Mouse (Mus musculus): ENCODE data around the gene Lmna. TPM values are rescaled to one million over a fixed set of nuclear protein-coding genes. Genes with fewer than 3 reads are reported as not detected.

Lmna gene
- polyA plus RNA-seq, 1 experiment from 2014 or later: 62.3 TPM

DNA sequence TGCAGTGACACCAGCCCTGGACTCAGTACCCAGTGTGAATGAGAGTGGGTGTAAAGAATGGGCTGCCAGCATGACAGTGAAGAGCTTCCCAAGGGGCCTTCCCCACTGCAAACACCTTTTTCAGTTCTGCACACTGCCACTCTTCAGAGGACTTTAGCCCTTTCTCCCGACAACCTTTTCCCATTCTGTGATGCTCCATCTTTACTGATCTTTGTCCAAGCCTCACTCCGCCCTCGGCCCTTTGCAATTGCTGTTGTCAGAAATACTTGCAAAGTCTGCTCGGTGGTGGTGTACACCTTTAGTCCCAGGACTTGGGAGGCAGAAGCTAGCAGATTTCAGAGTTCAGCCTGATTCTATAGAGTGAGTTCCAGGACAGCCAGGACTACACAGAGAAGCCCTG lies 41.8 kb upstream of the Lmna start:
- peak overlapping the region; percentile 91 for H3K4me2 ChIP-seq (ENCODE audit: low read length)
- H3K36me3 ChIP-seq (ENCODE audit: control insufficient read depth, insufficient read depth, low read length): peaks cover 3% of the 10 kb centered on the region
- no peaks in the 10 kb centered on the region for H3K27me3 ChIP-seq (replicated peaks; ENCODE audit: control insufficient read depth, insufficient read depth, low read length)
- no peak for ATAC-seq
- H3K27ac ChIP-seq (ENCODE audit: low read depth, low read length): no peak overlapping the region
- H3K9me3 ChIP-seq (ENCODE audit: control insufficient read depth, low read length): no peaks in the 10 kb centered on the region
- H3K4me3 ChIP-seq (ENCODE audit: low read length): no peak overlapping the region
- peaks cover 20% of the 10 kb centered on the region for H3K4me1 ChIP-seq (ENCODE audit: control insufficient read depth, insufficient read depth, low read depth, low read length)
- H3K9ac ChIP-seq (ENCODE audit: low read depth, low read length): no peak overlapping the region
- 77% methylated on average over 4 of the region's 4 CpGs for WGBS

GRCm38 (mm10) chr3:88548180-88548917 lies 38.6 kb upstream of the Lmna start, which contains the start of gene Rab25:
Gene Rab25, minus strand, starts transcription at chr3:88548300.
- Histone ChIP-seq H3K9me3 (ENCODE audit: control insufficient read depth, low read length) (no peaks in the 10 kb centered on the region), H3K4me1 (ENCODE audit: control insufficient read depth, insufficient read depth, low read depth, low read length) (peaks cover 9% of the 10 kb centered on the region), H3K4me3 (ENCODE audit: low read length) (no peak within 1 kb of the TSS), H3K9ac (ENCODE audit: low read depth, low read length) (no peak within 1 kb of the TSS), H3K36me3 (ENCODE audit: control insufficient read depth, insufficient read depth, low read length) (no peaks in the 10 kb centered on the region), H3K27me3 (replicated peaks; ENCODE audit: control insufficient read depth, insufficient read depth, low read length) (no peaks in the 10 kb centered on the region), H3K4me2 (ENCODE audit: low read length) (no peak within 1 kb of the TSS), H3K27ac (ENCODE audit: low read depth, low read length) (no peak within 1 kb of the TSS)
- no peak for ATAC-seq
- 51% methylated on average over 18 of the region's 18 CpGs for WGBS

GRCm38 (mm10) chr3:88546674-88547418 lies 37.1 kb upstream of the Lmna start:
- peaks cover 4% of the 10 kb centered on the region for H3K4me1 ChIP-seq (ENCODE audit: control insufficient read depth, insufficient read depth, low read depth, low read length)
- WGBS: 77% methylated on average over 6 of the region's 6 CpGs
- ATAC-seq: no peak
- H3K36me3 ChIP-seq (ENCODE audit: control insufficient read depth, insufficient read depth, low read length): no peaks in the 10 kb centered on the region
- H3K9me3 ChIP-seq (ENCODE audit: control insufficient read depth, low read length): no peaks in the 10 kb centered on the region
- H3K27ac ChIP-seq (ENCODE audit: low read depth, low read length): no peak overlapping the region
- H3K4me3 ChIP-seq (ENCODE audit: low read length): no peak overlapping the region
- H3K27me3 ChIP-seq (replicated peaks; ENCODE audit: control insufficient read depth, insufficient read depth, low read length): no peaks in the 10 kb centered on the region
- H3K9ac ChIP-seq (ENCODE audit: low read depth, low read length): no peak overlapping the region
- no peak overlapping the region for H3K4me2 ChIP-seq (ENCODE audit: low read length)

GRCm38 (mm10) chr3:88544955-88545591 lies 35.3 kb upstream of the Lmna start:
- H3K4me2 ChIP-seq (ENCODE audit: low read length): no peak overlapping the region
- no peaks in the 10 kb centered on the region for H3K27me3 ChIP-seq (replicated peaks; ENCODE audit: control insufficient read depth, insufficient read depth, low read length)
- H3K9ac ChIP-seq (ENCODE audit: low read depth, low read length): no peak overlapping the region
- 70% methylated on average over 20 of the region's 20 CpGs for WGBS
- no peaks in the 10 kb centered on the region for H3K9me3 ChIP-seq (ENCODE audit: control insufficient read depth, low read length)
- H3K36me3 ChIP-seq (ENCODE audit: control insufficient read depth, insufficient read depth, low read length): no peaks in the 10 kb centered on the region
- H3K4me1 ChIP-seq (ENCODE audit: control insufficient read depth, insufficient read depth, low read depth, low read length): peaks cover 8% of the 10 kb centered on the region
- H3K4me3 ChIP-seq (ENCODE audit: low read length): no peak overlapping the region
- ATAC-seq: no peak
- no peak overlapping the region for H3K27ac ChIP-seq (ENCODE audit: low read depth, low read length)

- Histone ChIP-seq H3K27ac (ENCODE audit: low read depth, low read length) (no peak overlapping the region), H3K4me1 (ENCODE audit: control insufficient read depth, insufficient read depth, low read depth, low read length) (peaks cover 12% of the 10 kb centered on the region), H3K27me3 (replicated peaks; ENCODE audit: control insufficient read depth, insufficient read depth, low read length) (no peaks in the 10 kb centered on the region), H3K36me3 (ENCODE audit: control insufficient read depth, insufficient read depth, low read length) (no peaks in the 10 kb centered on the region), H3K9ac (ENCODE audit: low read depth, low read length) (no peak overlapping the region), H3K4me2 (ENCODE audit: low read length) (no peak overlapping the region), H3K4me3 (ENCODE audit: low read length) (no peak overlapping the region), H3K9me3 (ENCODE audit: control insufficient read depth, low read length) (no peaks in the 10 kb centered on the region)
- WGBS: 42% methylated on average over 5 of the region's 5 CpGs
- ATAC-seq: no peak
These were observed 34.8 kb upstream of the Lmna start for GRCm38 (mm10) chr3:88544514-88544913.

DNA sequence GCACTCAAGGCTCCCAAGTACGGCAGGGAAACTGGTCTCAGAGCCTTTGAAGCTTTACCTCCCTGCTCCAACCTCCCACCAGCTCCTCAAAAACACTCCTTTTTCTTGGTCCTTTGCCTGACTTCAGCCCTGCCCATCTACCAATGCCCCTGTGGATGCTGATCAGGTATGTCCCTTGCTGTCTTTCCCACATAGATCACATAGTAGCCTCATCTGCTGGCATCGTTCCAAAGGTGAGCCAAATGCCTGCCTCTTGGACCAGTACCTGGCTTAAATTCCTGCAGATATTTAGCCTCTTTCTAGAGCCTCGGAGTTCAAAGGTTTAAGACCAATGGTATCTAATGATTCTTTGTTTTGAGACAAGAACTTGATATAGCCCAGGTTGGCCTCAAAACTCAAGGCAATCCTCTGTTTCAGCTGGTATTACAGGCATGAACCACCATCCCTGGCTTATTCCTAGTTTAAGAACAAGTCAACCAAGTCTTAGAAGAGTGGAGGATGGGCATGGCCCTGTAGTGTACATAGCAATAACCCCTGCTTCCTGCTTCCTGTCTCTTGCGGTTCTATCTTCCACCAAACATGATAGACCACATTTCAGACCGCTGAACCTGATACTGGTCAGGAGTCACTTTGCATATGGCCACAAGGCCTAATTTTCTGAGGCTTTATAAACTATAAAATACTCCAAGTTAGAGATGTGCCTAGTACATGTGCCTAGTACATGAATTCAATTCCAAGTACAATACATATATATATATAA lies 34.1 kb upstream of the Lmna start:
- 77% methylated on average over 5 of the region's 5 CpGs for WGBS
- no peak overlapping the region for H3K9ac ChIP-seq (ENCODE audit: low read depth, low read length)
- no peaks in the 10 kb centered on the region for H3K9me3 ChIP-seq (ENCODE audit: control insufficient read depth, low read length)
- H3K27me3 ChIP-seq (replicated peaks; ENCODE audit: control insufficient read depth, insufficient read depth, low read length): no peaks in the 10 kb centered on the region
- H3K36me3 ChIP-seq (ENCODE audit: control insufficient read depth, insufficient read depth, low read length): no peaks in the 10 kb centered on the region; the same call in 1 of the 2 replicates
- H3K4me2 ChIP-seq (ENCODE audit: low read length): no peak overlapping the region
- H3K4me3 ChIP-seq (ENCODE audit: low read length): no peak overlapping the region
- peaks cover 15% of the 10 kb centered on the region for H3K4me1 ChIP-seq (ENCODE audit: control insufficient read depth, insufficient read depth, low read depth, low read length)
- no peak overlapping the region for H3K27ac ChIP-seq (ENCODE audit: low read depth, low read length)
- no peak for ATAC-seq

DNA sequence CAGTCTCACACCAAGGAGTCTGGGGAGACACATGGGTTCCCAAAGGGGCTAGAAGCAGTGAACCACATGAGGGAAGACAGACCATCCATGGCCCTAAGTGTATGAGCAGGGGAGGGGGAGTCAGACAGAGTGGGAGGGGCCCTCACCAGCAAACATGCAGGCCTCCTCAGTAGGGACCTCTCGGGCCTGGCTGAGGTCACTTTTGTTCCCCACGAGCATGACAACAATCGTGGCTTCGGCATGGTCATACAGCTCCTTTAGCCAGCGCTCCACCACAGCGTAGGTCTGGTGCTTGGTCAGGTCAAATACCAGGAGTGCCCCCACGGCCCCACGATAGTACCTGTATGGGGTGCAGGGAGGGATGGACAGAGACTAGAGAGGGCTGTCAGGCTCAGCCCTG lies 33.4 kb upstream of the Lmna start:
- H3K27me3 ChIP-seq (replicated peaks; ENCODE audit: control insufficient read depth, insufficient read depth, low read length): no peaks in the 10 kb centered on the region
- H3K27ac ChIP-seq (ENCODE audit: low read depth, low read length): no peak overlapping the region
- ATAC-seq: no peak
- H3K36me3 ChIP-seq (ENCODE audit: control insufficient read depth, insufficient read depth, low read length): peaks cover 5% of the 10 kb centered on the region
- WGBS: 88% methylated on average over 8 of the region's 8 CpGs
- H3K9me3 ChIP-seq (ENCODE audit: control insufficient read depth, low read length): no peaks in the 10 kb centered on the region
- H3K4me3 ChIP-seq (ENCODE audit: low read length): no peak overlapping the region
- no peak overlapping the region for H3K4me2 ChIP-seq (ENCODE audit: low read length)
- H3K9ac ChIP-seq (ENCODE audit: low read depth, low read length): no peak overlapping the region
- H3K4me1 ChIP-seq (ENCODE audit: control insufficient read depth, insufficient read depth, low read depth, low read length): peaks cover 22% of the 10 kb centered on the region

DNA sequence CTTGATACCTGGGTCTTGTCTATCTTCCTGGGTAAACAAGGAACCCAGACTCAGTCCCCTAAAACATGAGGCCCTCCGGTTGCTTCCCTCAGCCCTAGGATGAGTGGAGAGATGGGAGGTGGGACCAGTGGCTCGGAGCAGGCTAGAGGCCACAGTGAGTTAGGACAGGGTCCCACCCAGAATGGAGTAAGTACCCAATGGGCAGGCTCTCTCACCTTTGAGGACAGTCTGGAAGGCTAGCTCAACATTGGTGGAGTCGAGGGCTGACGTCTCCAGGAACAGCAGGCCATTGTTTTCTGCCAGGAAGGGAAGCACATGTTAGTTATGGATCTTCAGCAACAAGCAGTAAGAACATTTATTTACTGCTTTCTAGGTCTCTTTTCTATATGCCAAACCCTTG lies 32.7 kb upstream of the Lmna start:
- no peak overlapping the region; the same call in 1 of the 2 replicates for H3K27ac ChIP-seq (ENCODE audit: low read depth, low read length)
- peaks cover 10% of the 10 kb centered on the region for H3K36me3 ChIP-seq (ENCODE audit: control insufficient read depth, insufficient read depth, low read length)
- 72% methylated on average over 4 of the region's 4 CpGs for WGBS
- H3K4me3 ChIP-seq (ENCODE audit: low read length): no peak overlapping the region
- no peak overlapping the region for H3K4me2 ChIP-seq (ENCODE audit: low read length)
- H3K27me3 ChIP-seq (replicated peaks; ENCODE audit: control insufficient read depth, insufficient read depth, low read length): no peaks in the 10 kb centered on the region
- H3K9ac ChIP-seq (ENCODE audit: low read depth, low read length): no peak overlapping the region
- no peak for ATAC-seq
- H3K9me3 ChIP-seq (ENCODE audit: control insufficient read depth, low read length): no peaks in the 10 kb centered on the region
- peaks cover 23% of the 10 kb centered on the region for H3K4me1 ChIP-seq (ENCODE audit: control insufficient read depth, insufficient read depth, low read depth, low read length)

All from hindbrain, embryonic 16.5 days (tissue).